Mouse (Mus musculus): ENCODE measurements around the gene Gm13287.

- TF ChIP-seq BHLHE40 (IDR thresholded peaks at IDR 0.05; ENCODE audit: borderline replicate concordance, low read depth, low read length), result no peak
- no peak for TF ChIP-seq MAZ (IDR thresholded peaks at IDR 0.05; ENCODE audit: low read depth, low read length)
- no peak for TF ChIP-seq SMC3 (IDR thresholded peaks at IDR 0.05; ENCODE audit: low read depth, low read length)
- no peak for TF ChIP-seq MEF2A (IDR thresholded peaks at IDR 0.05; ENCODE audit: extremely low read depth, insufficient replicate concordance, low read depth, low read length, poor library complexity, severe bottlenecking)
- TF ChIP-seq CTCF (IDR thresholded peaks at IDR 0.05 in 2 of 3, conservative IDR thresholded peaks at IDR 0.05 in 1 of 3; ENCODE audit: control insufficient read depth in 1 of 3, insufficient read depth in 1 of 3, low read depth in 2 of 3, low read length in 3 of 3, poor library complexity in 1 of 3, severe bottlenecking in 1 of 3), result no peak
- no peak for TF ChIP-seq E2F4 (IDR thresholded peaks at IDR 0.05; ENCODE audit: borderline replicate concordance, low read depth, low read length)
- no peak for TF ChIP-seq POLR2A (IDR thresholded peaks at IDR 0.05; ENCODE audit: control insufficient read depth in 1 of 2, insufficient read depth in 1 of 2, low read depth in 1 of 2, low read length in 2 of 2, poor library complexity in 1 of 2)
- TF ChIP-seq GABPA (IDR thresholded peaks at IDR 0.05; ENCODE audit: low read depth, low read length), result no peak
- TF ChIP-seq ZC3H11A (IDR thresholded peaks at IDR 0.05; ENCODE audit: low read depth, low read length), result no peak
- TF ChIP-seq ZNF384 (IDR thresholded peaks at IDR 0.05; ENCODE audit: low read depth, low read length), result no peak
Measured at GRCm38 (mm10) chr4:88819659-88820058, 16.6 kb downstream of the Gm13287 start, which contains the start of gene Ifna11.
